In genomic region chr11:93531029-93531680, GRCm38 (mm10) we compare ENCODE assay signal across 8 mouse cellular contexts.
DNase-seq lines count a peak whose midpoint lies in the region; ATAC-seq and TF ChIP-seq lines count a peak whose summit lies in the region.

No protein-coding gene starts in this region.

- no peak for ATAC-seq in inflammation-experienced regulatory T-cells, adult 6 months

- peak; percentile 6 to 17 for DNase-seq in layer of hippocampus, adult 8-10 months (ENCODE audit: low spot score in 2 of 2)
- no peak for DNase-seq in layer of hippocampus, adult 9-10 months (ENCODE audit: low spot score)
- DNase-seq in adrenal gland, adult 2 months = peak; percentile 89
- DNase-seq in heart, postnatal 36 days = peak; percentile 32 to 50
- peak; percentile 51 for DNase-seq in lung, postnatal 14 days
- DNase-seq in embryo, embryonic 9.5 days (ENCODE audit: extremely low spot score) = no peak

- H3K4me3 ChIP-seq in embryonic fibroblast, embryonic 13.5 days (ENCODE audit: insufficient read depth, low read length) = no peak overlapping the region

- no peak for TF ChIP-seq POLR2A in embryonic fibroblast, embryonic 13.5 days (IDR thresholded peaks at IDR 0.05; ENCODE audit: low read depth, low read length)

- H3K27ac ChIP-seq in embryonic fibroblast, embryonic 13.5 days (ENCODE audit: insufficient read depth, low read length) = peak overlapping the region; percentile 92

- H3K4me1 ChIP-seq in embryonic fibroblast, embryonic 13.5 days (ENCODE audit: control insufficient read depth, insufficient read depth, low read length) = no peaks in the 10 kb centered on the region; the same call in 1 of the 2 replicates

- intact Hi-C loops in heart, postnatal 36 days (cut with DNase I) = no loop called here

- TF ChIP-seq CTCF in embryonic fibroblast, embryonic 13.5 days (IDR thresholded peaks at IDR 0.05; ENCODE audit: borderline replicate concordance, insufficient read depth, low read length) = no peak

Comparison
In these comparisons a context has a peak if more than half of its experiments do, and no peak if none do; other contexts are left out.
1. DNase-seq: peak in layer of hippocampus, adult 8-10 months (2 of 2), adrenal gland, adult 2 months (single experiment), heart, postnatal 36 days (2 of 2) and lung, postnatal 14 days (single experiment); none in layer of hippocampus, adult 9-10 months (single experiment) and embryo, embryonic 9.5 days (single experiment).